Mouse (Mus musculus): ENCODE data around the gene Nudt11. TPM values are rescaled to one million over a fixed set of nuclear protein-coding genes. Genes with fewer than 3 reads are reported as not detected.

Gene Nudt11
- polyA plus RNA-seq (2015; fragmentation: Nextera tagmentation; extraction: Ambion mirVana): 0.12 and 0.22 TPM in 2 replicates

DNA sequence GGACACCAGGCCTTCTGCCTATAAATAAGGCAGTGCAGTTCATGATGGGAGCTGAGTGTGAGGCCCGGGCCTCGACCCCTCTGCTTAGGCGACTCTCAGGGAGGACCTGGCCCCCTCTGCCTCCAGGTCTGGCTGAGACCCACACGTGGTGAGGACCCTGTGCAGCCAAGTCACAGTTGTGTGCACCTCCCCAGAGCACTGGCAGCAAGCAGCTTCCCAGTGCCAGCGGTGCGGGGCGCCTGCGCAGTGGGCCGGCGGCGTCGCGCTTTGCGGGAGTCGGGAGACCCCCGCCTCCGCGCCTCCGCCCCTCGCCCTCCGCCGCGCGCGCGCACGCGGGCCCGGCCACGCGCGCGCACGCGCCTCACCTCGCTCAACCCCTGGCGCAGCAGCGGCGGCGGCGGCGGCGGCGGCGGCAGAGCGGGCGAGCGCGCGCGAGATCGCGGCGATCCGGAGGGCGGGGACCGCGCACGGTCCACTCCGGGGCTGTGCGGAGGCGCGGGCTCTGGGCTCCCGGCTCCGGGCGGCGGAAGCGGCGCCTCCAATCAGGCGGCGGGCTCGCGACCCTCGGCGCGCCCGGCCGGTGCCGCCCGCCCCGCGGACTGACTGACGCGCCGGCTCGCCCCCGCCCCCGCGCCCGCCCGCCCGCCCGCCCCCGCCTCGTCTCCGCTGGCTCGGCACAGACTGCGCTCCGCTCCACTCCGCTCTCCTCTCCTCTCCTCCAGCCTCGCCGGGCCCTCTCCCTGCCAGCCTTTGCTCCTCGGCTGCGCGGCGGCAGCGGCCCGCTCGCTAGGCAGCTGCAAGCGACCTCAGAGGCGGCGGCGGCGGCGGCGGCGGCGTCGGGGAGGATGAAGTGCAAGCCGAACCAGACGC, at the start of gene Nudt11:
Gene Nudt11, plus strand, starts transcription at position 388 of the 870 bp plus-strand sequence.

DNA sequence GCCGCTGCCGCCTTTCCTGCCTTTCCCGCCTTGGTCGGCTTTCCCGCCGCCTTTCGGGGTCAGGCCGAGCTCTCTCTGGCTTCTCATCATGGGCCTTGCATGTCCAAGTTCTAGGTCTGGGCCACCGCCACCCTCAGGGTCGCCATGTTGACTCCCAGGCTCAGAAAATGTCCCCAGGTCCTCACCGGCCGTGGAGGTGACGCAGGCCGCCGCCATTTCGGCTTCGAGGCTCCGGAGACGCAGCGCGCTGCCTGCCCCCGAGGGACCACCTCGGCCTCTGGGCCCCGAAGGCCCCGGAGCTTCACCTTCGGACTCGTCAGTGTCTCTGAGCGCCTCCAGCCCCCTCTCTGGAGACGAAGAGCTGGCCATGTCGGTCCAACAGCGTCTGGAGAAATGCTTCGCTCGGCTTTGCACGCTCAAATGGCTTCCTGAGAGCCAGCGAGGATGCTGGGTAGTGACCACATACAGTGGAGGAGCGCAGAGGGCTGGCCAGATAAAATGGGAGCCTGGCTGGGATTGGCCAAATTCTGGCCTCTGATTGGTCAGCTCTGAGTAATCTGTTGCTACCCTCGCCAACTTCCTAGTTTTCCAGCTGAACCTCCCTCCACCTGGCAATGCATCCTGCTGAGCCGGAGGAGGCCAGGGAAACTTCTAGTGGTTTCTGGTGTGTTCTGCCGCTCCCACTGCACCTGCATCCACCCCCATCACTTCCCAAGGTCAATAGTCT, 35.9 kb downstream of the Nudt11 start, which contains the start of gene AU022751:
Gene AU022751, minus strand, starts transcription at position 466 of the 727 bp plus-strand sequence.

Other genes starting within 250 kb of the Nudt11 start
- gene AU022751, start 36.0 kb downstream of the Nudt11 start, polyA plus RNA-seq (2015; fragmentation: Nextera tagmentation; extraction: Ambion mirVana): not detected in 2 replicates
- gene Nudt10, start 125.6 kb downstream of the Nudt11 start, polyA plus RNA-seq (2015; fragmentation: Nextera tagmentation; extraction: Ambion mirVana): 0.41 and 0.52 TPM in 2 replicates